Mouse (Mus musculus) left cerebral cortex, postnatal 10 days (tissue): Measurements from ENCODE around the gene Kras. TPM values are rescaled to one million over a fixed set of nuclear protein-coding genes. Genes with fewer than 3 reads are reported as not detected.

Source experiments
- DNase-seq, 2 experiments: peaks; one replicate each; pipeline ENCODE4 v3.0.0; 2021 to 2022; ENCODE audit warnings: low spot score in 2 of 2, mixed read lengths in 1 of 2; ENCODE audit errors: extremely low spot score in 1 of 2
- intact Hi-C: fragments of 180-260 bp; cut with DNase I; formaldehyde crosslinking; loops from one replicate; pipeline ENCODE4 v1.15.1; 2025
- total RNA-seq, 2 experiments: library from RNA; stranded (reverse); gene quantifications; 2 replicates each; pipeline ENCODE4 v1.2.3; 2021

Kras gene
- total RNA-seq, 2 experiments from 2014 or later = 86.6 to 88.5 TPM

DNA sequence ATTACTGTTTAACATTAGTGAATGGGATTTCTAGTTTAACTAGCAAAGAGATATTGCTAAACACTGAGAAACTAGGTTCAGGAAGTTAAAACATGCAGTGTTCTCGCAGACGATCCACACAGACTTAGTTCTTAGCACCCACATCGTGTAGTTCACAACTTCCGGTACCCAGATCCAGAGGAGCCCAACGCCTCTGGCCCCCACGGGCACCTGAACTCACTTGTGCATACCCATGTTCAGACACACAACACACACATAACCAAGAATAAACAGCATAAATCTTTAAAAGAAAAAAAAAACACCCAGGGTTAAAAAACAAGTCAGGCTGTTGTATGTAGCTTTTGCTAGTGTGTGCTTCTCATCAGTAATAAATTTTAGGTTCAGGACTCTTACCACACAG, 45.6 kb downstream of the Kras start:
- intact Hi-C loops = no loop called here
- no peak for DNase-seq

DNA sequence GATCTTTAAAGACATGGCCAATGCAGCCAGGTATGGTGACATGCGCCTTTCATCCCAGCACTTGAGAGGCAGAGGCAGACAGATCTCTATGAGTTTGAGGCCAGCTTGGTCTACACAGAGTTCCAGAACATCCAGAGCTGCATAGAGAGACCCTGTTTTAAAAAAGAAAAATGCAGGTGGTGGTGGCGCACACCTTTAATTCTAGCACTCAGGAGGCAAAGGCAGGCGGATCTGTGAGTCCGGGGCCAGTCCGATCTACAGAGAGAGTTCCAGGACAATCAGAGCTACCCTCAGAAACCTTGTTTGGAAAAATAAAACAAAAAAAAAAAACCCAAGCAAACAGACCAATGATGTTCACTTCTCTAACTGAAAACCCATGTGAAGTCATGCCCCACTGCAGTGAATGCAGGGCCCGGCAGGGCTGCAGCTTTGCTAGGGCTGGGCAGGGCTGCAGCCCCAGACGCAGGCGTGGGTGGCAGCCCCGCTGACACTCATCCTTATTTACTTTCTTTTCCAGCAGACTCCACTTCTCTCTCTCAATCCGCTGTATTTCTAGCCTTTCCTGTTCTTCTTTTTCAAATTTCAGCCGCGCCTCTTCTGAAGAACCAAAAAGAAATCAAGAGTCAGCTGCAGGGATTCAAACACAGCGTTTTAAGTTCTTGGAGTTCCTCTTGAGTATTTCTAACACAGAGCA, 47.5 kb downstream of the Kras start:
- intact Hi-C loops = no loop called here
- DNase-seq = no peak

DNA sequence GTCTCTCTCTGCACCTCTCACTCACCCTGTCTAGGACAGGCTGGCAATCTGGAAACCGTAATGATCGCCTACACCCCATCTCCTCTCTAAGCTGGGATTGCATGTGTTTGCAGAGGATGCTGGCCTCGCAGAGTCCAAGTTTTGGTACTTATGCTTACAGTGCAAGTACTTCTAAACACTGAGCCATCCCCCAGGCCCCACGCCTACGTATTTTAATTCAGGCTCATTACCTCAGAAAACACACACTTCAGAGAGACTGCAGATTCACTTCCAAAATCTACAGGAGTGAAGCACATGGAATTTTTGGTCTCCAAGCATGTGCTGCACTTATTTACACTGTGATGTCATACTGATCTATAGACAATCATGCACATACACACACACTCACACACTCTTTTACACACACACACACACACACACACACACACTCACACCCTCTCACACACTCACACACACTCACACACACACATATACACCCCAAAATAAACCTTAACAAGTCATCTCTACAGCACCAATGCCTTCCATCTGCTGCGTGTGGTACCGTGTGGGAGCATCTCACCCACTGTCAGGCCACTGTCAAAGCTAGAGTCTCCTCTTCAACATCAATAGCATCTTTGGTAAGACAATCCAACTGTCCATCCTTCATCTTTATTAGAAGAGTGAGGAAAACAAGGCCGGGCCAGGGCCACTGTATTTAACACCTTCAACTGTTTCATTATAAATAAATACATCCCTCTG, 51.9 kb downstream of the Kras start:
- DNase-seq = no peak

DNA sequence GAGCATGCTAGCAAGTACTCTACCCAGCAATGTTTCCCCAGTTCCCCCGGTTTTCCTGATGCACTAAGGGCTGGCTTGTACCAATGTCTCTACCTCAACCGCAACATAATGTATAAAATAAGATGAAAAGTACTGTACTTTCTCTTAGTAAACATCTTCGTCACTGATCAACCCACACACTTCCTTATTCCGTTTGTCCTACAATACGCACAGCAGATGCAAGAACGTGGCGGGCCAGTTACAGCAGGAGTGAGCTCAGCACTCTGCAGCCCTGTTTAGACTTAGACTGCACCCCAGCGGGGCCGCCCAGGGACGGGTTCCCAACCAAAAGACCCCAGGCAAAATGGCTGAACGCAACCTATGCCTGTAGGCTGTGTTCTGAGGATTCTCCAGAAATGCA, 56.6 kb downstream of the Kras start:
- intact Hi-C loops = no loop called here
- no peak for DNase-seq

More for the DNA sequence above, 51.9 kb downstream of the Kras start:
- intact Hi-C loops = no loop called here

DNA sequence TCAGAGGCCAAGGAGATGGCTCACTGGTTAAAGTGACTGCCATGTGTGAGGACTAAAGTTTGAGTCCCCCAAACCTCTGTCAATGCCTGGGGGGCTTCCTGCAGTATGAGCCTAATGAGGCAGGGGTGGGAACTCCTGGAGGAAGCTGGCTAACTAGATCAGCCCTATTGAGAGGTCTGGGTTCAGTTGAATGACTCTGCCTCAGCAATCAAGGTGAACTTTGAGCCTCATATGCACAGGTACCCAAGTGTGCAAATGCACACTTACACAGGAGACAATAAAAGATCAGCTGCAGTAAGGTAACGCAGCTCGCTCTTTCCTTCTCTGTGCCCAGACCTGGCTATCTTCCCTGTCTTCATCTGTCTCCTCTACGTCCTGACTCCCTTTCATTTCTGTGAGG, 57.0 kb downstream of the Kras start:
- no peak for DNase-seq
- intact Hi-C loops = no loop called here

DNA sequence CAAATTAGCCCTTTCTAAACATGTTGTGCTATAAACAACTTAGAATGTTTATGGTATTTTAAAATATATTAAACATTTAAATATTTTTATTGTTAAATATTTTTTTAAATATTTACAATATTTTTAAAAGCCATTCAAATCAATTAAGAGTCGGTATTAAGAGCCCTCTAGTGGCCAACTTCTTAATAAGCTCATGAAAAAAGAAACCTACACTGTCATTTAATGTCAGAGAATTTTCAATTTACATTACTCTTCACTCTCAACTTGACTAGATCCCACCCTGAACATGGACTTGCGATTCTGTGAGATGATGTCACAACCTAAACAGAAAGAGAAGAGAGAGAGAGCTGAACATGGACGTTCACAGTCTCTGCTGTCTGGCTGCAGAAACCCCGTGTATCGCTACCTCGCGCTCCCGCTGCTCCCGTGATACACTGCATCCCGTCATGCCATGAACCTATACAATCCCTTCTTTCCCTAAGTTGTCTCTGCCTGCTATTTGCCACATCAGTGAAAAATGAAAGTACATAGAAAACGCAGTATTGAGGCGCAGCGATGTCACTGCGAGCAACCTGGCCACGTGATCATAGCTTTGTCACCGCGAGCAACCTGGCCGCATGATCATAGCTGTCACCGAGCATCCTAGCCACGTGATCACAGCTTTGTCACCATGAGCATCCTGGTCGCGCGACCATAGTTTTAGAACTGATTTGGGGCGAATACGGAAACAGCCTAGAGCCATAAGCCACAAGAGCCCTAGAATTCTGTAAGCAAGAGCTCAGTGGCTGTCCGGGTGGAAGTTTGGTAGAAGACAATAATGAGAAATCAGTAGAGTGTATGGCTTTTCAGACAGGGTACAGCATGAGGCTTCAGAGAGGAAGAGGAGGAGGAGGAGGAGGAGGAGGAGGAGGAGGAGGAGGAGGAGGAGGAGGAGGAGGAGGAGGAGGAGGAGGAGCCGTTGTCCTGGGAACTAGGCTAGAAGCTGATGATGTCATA, 62.6 kb downstream of the Kras start:
- peak; percentile 20 to 49 for DNase-seq
- intact Hi-C loops = loop anchor here (5.0 kb wide), 1 partner anchor 100 kb away; no protein-coding TSS in a partner anchor

DNA sequence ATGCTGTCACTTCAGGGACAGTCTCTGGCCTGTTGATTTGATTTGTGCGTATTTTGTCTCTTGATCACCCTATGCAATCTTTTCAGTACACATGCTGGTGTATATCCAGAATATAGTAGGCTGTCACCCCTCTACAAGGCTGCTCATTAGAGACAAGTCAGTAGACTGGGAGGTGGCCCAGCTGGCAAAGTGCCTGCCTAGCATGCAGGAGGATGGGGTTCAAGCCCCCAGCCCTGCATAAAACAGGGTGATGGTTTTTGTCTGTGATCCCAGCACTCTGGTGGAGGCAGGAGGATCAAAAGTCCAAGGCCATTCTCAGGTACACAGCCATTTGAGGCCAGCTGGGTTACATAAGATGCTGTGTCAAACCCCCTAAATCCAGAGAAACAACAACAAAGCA, 63.9 kb downstream of the Kras start:
- no peak for DNase-seq
- intact Hi-C loops = loop anchor here (5.0 kb wide), 1 partner anchor 99 kb away; no protein-coding TSS in a partner anchor

DNA sequence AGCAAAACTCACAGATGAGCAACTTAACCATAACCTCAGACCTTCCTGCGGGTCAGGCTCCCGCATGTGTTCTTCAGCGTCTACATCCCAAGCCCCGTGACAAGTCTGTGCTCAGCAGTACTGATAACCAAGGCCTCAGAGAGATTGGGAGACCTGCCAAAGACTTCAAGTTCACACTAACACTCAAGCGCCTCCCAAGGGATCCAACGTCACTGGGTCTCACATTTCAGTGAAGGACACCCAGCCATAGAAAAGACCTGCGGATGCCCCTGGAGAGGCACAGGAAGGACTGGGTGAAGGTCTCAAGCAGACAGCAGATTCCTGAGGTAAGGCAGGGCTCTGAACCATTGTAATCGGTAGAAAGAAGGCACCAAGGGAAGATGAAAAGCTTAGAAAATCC, 68.0 kb downstream of the Kras start:
- intact Hi-C loops = no loop called here
- DNase-seq = no peak

DNA sequence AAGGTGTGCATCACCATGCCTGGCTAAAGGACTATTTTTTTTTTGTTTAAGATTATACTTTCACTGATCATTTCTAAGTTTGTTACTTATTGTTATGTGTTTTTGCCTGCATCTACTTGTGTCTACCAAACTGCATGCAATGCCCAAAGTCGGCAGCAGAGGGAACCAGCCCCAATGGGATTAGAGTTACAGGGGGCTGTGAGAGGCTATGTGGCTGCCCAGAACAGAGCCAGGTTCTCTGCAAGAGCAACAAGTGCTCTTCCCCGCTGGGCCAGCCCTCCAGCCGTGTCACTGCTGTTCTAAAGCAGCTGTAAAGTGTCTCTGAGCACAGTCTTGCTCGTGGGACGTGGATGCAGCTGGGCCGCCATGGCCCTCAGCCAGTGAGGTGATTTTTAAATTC, 70.4 kb downstream of the Kras start:
- DNase-seq = peak in 1 of 2 experiments; percentile 63
- intact Hi-C loops = no loop called here

DNA sequence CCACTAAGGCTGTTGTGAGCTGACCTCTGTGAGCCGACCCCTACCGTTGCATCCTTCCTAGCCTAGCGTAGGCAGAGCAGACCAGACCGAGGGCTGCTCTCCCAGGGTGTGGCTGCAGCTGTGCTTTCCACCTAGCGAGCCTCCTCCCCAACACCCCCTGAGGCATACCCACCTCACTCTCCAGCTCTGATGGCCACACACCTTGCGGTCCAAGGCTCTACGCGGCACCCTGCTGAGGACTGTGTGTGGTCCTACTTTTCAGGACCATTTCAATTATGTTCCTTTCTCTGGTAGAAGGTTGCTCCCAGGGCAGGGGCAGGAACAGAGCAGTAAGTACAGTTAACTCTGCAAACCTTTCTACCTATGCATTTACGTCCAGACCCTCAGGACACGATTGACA, 73.6 kb downstream of the Kras start:
- no peak for DNase-seq
- intact Hi-C loops = no loop called here

DNA sequence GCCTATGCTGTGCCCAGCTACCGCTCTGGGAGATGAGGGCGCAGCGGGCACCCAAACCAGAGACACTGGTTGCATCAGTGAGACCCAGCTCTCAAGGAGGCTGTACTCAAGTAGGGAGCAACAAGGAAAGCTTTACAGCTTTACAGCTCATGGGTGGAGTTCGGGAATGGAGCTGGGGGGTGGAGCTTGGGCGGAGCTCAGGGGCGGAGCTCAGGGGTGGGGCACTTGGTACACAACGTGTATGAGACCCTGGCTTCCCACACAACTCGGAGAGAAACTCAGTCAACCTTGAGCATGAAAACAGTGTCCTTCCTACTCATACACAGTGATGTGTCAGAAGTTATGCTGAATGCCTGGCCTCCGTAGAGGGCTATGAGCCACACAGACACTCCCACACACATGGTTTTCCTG, 74.5 kb downstream of the Kras start:
- intact Hi-C loops = no loop called here

DNA sequence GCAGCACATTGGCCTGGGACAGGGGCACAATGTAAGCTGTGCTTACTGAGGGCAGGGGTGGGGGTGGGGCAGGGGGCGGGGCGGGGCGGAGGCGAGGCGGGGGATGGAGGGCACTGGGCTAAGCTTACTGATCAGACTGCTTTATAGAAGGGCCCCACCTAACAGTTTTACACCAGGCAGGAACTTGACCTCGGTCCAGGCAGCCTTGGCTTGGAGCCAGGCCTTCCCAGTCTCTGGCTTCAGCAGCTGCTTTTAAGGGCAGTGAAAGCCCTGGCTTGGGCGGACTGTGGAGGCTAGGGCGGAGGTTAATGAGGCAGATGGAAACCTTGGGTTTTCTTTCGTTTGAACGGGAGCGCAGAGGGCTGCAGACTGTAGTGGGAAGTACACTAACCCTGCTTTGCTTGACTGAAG, 76.3 kb downstream of the Kras start:
- peak in 1 of 2 experiments; percentile 82 for DNase-seq
- intact Hi-C loops = no loop called here

More for the DNA sequence above, 74.5 kb downstream of the Kras start:
- no peak for DNase-seq

DNA sequence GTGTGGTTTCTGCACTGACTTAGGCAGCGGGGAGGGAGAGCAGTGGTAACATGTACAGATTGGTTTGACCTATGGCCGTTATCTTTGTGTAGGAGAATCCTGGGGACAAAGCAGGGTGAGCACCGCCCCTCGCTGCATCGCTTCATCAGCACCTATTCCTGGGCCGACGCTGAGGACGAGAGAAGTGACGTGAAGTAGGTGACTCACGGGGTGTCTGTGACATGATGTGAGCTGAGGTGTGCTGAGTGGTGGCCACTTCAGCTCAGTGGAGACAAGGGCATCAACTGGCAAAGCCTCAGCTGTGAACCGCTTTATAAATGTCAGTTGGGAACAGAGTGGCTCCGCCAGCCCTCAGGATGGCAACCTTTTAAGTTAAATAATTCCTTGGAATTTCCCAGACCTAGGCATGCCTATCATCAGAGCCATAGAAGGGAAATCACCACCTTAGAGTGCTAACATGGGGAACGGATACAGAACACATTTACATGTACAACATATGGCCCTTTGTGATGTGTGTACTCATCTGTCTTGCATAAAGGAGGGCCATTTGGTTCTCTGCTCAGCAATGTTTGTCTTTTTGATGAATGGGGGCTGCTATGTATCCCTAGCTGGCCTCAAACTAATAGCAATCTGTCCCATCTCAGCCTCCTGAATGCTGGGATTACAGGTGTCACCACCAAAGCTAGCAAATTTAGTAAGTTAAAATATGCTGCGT, 78.0 kb downstream of the Kras start:
- DNase-seq = no peak
- intact Hi-C loops = no loop called here

Other genes starting within 250 kb of the Kras start
- 10 to 100 TPM; 65.1 to 65.9 TPM for gene Bcat1, start 174.1 kb downstream of the Kras start, total RNA-seq
- 1 to 10 TPM; 1.5 to 1.9 TPM for gene Lrmp, start 134.6 kb downstream of the Kras start, total RNA-seq
- gene Casc1, start 39.2 kb downstream of the Kras start, total RNA-seq = under 1 TPM; 0.77 to 0.85 TPM
- 10 to 100 TPM; 15.5 to 16.3 TPM for gene Etfrf1, start 39.1 kb downstream of the Kras start, total RNA-seq